Mouse (Mus musculus): ENCODE measurements around the gene Reps2. TPM values are rescaled to one million over a fixed set of nuclear protein-coding genes. Genes with fewer than 3 reads are reported as not detected.

Reps2 gene
- polyA plus RNA-seq (2017; shearing (Covaris generic)) = not detected

DNA sequence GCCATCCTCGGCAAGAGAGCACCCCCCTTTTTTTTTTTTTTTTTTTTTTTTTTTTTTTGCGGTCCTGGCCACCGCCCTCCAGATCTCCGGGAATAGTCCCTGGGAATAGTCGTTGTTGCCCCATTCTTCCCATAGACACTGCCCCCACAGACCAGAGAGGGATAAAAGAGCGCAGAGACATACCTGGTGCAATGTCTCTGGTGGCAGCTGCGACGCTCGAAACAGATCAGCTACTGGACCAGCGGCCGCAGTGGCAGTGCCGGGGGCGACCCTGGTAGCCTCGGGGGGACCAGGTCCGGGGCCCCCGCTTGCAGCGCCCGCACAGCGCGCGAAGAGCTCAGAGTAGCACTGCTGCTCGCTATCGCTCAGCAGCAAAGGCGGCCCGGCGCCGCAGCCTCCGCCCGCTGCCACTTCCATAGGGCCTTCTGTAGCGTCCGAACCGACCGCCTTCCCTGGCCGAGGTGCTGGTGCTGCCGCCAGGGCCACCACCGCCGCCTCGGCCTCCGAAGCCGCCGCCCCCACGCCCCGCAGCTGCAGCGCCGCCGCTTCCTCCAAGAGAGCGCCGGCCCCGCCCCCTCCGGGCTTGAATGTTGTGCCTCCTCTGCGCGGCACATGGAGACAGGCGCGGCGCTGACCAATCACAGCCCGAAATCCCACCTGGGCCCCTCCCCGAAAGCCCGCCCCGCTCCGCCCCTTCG is at the start of gene Reps2:
Gene Reps2 (minus strand): TSS at position 559 of the 698 bp plus-strand sequence.

Other genes with a start within 250 kb of the Reps2 start
- gene Rbbp7, start 116.8 kb upstream of the Reps2 start, polyA plus RNA-seq (2017; shearing (Covaris generic)) = 302 TPM
- 18.9 TPM for gene Txlng, start 185.8 kb upstream of the Reps2 start, polyA plus RNA-seq (2017; shearing (Covaris generic))
- 36.6 TPM for gene Syap1, start 244.8 kb upstream of the Reps2 start, polyA plus RNA-seq (2017; shearing (Covaris generic))